Mouse (Mus musculus): ENCODE measurements around the gene Spata2.

The Spata2 gene

DNA sequence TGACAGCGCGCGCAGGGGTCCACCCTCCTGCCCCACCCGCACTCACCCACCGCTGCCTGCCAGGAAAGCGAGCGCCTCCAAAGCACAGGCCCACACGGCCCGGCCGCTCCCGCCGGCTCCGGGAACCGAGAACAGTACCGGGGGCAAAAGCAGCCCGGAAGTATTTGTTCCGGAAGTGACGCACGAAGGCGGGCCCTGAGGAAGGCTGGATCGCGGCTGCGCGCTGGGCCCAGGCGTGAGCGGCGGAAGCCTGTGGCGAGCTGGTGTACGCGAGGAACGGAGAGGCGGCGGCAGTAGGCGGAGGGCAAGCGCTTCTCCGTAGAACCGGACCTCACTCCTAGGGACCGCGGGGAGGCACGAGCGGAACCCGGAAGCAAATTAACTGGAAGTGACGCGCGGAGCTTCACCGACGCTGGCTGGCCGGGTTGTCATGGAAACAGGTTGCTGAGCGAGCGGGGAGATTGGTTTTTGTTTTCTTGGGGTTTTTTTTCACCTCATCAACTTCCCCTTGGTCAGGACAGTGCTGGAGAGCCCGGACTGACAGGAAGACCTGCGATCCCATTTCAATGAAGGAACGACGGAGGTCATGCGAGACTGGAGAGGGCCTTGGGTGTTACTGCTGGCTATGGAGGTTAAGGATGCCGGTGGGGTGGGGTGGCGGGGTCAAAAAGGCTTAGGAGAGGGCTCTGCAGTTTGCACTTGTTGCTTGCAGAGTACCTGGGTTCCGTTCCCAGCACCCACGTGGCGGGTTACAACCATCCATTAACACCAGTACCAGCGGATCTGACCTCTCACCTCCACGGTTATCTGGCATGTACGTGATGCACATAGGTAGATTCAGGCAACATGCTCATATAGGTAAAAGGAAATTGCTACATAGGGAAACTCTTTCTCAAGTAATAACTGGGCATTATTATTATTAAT is at the start of gene Spata2:
Spata2 (minus strand) TSS at position 175 of the 924 bp plus-strand sequence.
- DNase-seq (ENCODE audit: low spot score in 2 of 2) = peak; percentile 85 to 89

DNA sequence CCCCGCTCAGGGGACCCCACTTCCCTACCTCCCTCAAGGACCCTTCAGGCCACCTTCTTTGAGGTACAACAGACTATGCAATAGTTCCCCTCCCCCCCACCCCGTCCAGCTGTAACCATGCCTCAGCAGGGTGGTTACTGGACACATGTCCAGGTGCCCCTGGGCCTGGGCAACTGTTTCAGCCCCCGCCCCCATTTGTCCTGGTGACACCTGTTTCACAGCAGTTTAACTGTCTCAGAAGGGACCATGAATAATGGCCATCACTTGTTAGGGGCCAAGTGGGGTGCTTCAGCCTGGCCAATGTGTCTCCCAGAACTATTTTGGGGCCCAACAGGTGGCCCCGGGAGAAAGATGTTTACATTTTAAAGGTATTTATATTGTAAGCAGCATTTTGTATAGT is 49.7 kb upstream of the Spata2 start:
- DNase-seq (ENCODE audit: low spot score in 2 of 2) = no peak

DNA sequence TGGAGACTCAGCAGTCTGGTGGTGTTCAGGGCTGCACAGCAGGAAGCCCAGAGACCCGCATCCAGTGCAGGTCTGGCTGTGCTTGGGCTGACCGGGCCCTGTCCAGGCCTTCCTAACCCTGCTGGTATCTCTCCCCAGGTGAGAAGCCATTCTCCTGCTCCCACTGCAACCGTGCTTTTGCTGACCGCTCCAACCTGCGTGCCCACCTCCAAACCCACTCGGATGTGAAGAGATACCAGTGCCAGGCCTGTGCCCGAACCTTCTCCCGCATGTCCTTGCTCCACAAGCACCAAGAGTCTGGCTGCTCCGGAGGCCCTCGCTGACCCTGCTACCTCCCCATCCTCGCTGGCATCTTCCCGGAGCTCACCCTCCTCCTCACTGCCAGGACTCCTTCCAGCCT is 49.1 kb upstream of the Spata2 start:
- DNase-seq (ENCODE audit: low spot score in 2 of 2) = peak in 1 of 2 experiments; percentile 58

DNA sequence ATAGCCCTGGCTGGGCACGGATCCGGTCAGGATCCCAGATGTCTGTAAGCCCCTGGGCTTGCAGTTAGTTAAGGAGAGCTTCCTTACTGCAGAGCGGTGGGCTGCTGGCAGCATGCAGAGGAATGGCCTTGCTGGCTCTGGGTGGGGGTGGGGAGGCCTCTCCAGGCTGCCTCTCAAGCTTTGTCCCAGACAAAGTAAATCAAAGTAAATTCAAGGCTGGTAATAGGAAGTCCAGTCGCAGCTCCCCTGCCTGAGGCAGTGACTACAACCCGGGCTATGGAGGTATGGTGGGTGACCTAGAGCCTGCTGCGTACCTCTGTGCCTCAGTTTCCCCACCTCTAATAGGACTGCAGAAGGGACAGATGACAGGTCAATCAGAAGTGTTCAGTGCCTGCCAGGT is 48.6 kb upstream of the Spata2 start:
- DNase-seq (ENCODE audit: low spot score in 2 of 2) = no peak

DNA sequence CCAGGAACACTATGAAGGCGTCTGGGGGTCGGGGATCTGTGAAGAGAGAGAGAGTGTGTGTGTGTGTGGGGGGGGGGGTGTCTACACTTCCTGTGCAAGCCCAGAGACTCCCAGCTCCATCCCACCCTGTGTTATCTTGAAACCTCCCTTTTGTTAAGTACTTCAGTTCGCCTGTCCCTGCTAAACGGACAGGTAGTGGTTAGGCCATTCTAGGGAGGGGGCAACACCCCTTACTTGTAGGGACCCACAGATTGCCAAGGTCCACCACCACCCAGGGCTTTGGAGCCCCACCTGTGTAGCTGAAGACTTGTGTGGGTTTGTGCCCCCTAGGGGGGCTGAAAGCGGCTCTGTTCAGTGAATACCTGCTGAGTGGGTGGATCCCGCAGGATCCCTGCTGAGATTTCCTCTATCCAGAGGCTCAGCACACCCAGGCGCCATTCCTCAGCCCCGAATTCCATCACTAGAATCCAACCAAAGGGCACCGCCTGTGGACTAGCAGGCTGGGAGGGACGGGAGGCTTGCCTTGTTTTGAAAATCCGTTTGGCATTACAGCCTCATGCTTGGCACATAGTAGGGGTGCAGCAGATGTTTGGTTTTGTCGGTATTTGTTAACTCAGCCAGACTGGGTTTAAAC is 47.9 kb upstream of the Spata2 start:
- DNase-seq (ENCODE audit: low spot score in 2 of 2) = peak in 1 of 2 experiments; percentile 57

DNA sequence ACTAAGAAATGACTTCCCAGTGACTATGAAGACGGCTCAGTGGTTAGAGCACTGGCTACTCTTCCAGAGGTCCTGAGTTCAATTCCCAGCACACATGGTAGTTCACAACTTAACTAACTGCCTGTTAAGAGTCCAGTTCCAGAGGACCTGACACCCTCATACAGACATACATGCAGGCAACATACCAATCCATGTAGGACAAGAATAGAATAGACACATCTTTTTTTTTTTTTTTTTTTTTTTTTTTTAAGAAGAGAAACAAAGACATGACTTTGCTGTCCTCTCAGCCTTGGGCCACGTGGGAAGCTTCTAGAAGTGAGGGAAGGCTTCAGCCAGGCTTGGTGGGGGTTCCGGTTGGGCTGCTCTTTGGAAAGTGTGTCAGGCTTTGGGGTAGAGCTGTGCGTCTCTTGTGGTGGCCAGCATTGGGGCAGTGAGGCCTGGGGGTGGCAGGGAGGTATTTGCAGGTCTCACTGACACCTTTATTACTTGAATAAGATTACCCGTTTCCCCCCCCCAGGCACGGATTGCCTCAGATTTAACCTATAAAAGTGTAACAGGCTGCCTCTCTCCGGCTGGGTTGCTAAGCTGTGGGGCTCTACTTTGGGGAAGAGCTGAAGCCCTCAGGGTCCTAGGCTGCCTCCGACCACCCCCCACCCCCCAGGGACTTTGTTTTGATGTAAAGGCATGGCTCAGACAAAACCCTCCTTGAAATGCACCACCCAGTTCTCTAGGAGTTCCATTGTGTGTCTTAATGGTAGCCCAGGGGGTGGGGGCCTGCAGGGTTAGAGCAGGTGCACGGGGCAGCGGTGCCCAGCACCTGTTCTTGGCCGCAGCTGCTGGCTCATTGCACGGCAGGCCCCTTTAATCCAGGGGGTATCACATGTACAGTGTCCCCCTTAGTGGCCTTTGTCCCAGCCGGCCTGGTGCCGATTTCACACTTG is 47.1 kb upstream of the Spata2 start:
- peak in 1 of 2 experiments; percentile 58 for DNase-seq (ENCODE audit: low spot score in 2 of 2)

DNA sequence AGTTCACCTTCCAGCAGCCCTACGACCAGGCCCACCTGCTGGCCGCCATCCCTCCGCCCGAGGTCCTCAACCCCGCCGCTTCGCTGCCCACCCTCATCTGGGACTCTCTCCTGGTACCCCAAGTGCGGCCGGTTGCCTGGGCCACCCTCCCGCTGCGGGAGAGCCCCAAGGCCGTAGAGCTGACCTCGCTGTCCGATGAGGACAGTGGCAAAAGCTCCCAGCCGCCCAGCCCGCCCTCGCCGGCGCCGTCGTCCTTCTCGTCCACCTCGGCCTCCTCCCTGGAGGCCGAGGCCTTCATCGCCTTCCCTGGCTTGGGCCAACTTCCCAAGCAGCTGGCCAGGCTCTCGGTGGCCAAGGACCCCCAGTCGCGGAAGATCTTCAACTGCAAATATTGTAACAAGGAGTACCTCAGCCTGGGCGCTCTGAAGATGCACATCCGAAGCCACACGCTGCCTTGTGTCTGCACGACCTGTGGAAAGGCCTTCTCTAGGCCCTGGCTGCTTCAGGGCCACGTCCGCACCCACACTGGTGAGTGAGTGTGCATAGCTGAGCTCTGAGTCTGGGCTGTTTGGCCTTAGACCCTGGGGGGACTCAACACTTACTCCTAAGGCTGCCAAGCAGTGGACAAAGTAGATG is 46.1 kb upstream of the Spata2 start:
- DNase-seq (ENCODE audit: low spot score in 2 of 2) = peak in 1 of 2 experiments; percentile 63

DNA sequence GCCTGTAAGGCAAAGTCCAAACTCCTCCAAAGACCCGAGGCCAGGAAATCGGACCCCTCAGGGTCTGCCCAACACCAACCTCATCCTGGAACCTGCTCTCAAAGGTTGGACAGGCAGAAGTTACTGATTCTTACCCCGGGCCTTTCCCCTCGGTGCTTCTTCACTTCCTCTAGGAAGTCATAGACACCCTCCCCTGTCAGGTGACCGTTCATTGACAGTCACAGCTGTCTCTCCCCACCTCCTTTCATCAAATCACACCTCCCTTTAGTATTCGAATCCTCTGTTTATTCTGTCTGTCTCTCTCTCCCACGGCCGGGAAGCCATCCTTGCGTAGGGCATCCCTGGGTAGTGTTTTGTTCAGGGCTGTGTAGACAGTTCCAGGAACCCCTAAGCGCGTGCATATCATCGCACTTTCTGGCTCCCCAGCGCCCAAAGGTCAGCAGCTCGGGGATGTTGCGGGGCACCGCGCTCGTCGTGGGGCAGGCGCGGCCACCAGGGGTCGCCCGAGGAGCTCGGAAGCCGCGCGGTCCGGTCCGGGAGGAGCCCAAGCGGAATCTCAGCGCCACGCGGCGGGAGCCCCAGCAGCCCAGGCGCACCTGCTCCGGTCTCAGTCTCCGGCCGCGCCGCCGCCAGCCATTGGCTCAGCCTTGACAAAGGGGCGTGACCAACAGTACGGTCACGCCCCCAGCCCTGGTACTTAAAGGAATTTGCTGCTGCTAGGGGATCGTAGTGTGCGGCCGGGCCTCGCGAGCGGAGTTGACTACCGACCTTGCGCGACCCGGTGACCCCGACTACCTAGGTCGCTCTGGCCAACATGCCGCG is 45.0 kb upstream of the Spata2 start, which contains the start of gene Snai1:
Snai1 (plus strand) TSS at position 720 of the 822 bp plus-strand sequence.
- DNase-seq (ENCODE audit: low spot score in 2 of 2) = peak; percentile 96

DNA sequence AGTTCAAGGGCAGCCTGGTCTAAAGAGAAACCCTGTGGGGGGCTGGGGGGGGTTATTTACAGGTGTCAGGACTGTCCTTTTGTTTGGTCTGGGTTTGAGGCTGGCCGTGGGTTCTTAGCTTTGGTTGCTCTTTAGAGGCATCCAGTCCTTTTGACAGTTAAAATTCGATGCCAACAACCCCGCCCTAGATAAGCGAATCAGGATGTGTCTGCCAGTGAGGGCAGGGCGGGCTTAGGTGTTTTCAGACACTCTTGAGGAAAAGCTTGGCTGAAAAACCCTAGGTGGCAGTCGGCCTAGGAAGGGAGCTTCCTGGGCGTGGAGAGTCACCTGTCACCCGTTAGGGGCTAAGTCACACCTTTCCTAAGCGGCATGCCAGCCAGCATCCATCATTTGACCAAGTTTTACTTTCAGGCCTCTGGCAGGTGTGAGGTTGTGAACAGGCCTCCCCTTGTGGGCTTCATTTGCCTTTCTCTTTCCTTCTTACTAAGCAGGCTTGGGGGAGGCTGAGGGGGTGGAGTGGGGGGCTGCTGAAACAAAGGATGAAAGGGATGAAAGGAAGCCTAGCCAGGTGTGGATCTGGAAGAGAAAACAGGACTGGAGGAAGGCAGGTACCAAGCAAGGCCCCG is 43.7 kb upstream of the Spata2 start:
- no peak for DNase-seq (ENCODE audit: low spot score in 2 of 2)

DNA sequence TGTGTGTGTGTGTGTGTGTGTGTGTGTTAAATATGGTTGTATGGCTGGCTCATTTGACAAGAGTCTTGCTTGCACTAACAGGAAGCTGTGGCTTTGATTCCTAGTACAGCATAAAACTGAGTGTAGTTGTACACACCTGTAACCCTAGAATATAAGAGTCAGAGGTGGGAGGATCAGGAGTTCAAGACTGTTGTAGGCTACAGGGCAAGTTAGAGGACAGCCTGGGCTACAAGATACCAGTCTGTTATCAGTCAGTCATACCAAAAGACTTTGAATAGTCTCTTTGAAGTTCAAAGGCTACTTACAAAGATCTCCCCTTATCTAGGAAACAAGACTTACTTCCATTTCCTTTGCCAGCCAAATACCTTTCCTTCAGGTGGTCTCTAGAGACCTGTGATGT is 41.2 kb upstream of the Spata2 start:
- DNase-seq (ENCODE audit: low spot score in 2 of 2) = no peak

DNA sequence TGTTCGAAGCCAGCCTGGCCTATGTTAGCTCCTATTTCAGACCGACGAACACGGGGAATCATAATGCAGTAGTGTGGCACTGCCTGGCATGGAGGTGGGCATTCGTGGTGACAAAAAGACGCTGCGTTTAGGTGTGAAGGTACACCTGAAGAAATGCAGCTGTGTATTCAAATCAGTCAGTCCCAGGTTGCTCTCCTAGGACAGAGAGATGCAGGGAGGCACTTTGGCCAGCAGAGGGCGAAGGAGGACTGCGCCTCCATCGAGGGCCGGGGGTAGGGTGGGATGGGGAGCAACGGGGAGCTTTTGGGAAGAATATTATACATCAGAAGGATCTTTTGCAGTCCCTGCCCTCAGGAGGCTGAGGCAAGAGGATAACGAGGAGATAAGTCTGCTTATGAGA is 39.4 kb upstream of the Spata2 start:
- no peak for DNase-seq (ENCODE audit: low spot score in 2 of 2)

DNA sequence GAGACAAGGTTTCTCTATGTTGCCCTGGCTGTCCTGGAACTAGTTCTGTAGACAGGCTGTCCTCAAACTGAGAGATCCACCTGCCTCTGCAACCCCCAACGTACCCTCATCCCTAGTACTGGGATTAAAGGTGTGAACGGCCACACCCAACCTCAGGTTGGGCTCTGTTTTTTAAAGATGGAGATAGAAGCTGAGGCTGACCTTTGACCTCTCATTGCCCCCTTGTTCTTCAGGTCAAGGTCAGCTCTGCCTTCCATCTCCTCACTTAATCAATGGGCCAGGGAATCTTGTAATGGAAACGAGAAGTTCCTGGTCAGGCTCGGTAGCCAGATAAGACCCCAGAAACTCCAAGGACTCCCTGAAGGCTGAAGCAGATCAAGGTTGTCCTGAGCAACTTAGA is 37.8 kb upstream of the Spata2 start:
- no peak for DNase-seq (ENCODE audit: low spot score in 2 of 2)

DNA sequence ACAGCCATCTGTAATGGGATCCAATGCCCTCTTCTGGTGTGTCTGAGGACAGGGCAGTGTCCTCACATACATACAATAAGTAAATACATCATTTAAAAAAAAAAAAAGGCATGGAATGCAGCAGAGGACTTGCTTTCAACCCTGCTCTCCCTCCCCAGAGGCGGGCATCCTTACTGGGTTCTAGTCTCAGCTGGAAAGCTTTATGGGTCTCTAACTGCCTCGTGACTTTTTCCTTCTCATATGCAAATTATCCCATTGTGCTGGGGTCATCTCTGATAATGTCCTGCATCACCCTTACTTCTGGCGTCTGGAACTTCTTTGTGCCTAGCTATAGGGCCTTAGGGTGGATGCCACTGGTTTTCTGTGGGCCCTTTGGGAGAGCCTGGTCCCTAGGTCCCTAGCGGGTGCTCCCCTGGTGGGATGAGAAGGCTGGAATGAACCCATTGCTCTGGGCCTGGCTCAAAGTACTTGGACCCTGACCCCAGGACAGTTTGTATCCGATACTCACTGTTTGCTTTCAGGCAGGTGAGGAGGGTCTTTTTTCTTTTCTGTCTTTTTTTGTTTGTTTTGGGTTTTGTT is 37.3 kb upstream of the Spata2 start:
- DNase-seq (ENCODE audit: low spot score in 2 of 2) = no peak

DNA sequence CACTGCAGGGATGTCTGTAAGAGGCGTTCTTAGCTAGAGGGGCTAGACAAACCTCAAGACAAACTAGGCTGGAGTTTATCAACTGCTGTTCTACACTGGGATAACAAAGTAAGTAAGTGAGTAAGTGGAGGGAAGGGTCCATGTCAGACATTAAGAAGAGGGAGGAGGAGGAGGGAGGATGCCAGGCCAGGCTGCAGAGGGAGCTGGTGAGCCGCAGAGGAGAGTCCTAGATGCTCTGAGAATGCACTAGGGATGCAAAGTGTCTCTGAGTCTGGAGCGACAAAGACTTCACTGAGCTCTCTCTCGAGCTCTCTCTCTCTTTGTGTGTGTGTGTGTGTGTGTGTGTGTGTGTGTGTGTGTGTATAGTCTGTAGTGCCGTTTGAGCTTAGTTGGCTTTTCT is 35.6 kb upstream of the Spata2 start:
- no peak for DNase-seq (ENCODE audit: low spot score in 2 of 2)

DNA sequence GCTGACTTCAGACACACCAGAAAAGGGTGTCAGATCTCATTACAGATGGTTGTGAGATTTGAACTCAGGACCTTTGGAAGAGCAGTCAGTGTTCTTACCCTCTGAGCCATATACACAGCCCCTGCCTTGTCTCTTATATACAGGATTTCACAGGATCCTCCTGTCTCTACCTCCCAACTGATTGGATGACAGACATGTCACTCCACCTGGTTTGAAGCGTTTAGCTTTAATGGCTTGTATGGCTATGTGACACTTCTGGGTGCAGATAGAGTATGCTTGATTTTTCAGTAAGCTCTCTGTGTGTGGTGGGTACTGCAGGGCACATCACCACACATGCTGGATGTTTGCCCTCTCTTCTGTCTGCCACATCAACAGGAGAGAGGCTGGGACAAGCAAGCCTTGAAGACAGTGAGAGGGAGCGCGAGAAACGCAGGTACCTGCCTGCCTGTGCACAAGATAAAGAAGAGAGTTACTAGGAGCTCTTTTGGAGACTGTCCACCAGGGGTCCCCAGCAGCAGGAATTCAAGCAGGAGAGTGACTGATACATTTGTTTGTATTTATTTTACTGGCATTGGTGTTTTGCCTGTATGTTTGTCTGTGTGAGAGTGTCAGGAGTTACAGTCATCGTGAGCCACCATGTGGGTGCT is 27.0 kb upstream of the Spata2 start:
- no peak for DNase-seq (ENCODE audit: low spot score in 2 of 2)

DNA sequence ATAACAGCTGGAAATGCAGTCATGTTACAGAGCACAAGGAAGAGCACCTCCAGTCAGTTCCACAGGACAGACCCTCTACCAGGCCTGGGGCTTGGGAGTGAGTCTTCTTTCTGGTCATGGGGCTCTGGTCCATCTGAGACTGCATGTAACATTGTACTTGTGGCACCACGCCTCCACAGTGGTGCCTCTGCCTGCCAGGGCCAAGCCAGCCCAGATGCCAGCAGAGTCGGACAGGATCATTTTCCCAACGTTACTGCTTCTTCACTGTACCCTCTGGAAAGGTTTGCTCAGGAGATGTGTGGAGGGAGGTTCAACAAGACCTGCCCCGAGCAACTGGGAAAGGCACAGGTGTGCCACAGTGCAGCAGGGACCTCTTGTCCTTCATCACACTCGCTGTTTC is 23.0 kb upstream of the Spata2 start:
- DNase-seq (ENCODE audit: low spot score in 2 of 2) = no peak

DNA sequence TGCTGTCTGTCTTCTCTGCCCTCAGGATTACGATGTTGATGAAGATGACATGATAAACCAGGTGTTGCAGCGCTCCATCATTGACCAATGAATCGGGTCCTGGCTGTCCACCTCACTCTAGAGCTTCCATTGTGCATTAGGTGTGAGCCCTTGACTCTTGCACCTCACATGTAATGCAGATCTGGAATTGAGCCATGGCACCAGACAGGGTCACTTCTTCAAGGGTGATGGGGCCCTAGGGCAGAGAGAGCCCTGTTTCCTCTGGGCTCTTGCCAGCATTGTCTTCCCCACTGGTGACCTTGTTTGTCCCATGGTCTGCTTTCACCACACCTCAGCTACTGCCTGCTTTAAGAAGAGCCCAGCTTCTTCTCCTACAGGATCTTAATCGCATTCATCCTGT is 22.0 kb upstream of the Spata2 start:
- no peak for DNase-seq (ENCODE audit: low spot score in 2 of 2)

DNA sequence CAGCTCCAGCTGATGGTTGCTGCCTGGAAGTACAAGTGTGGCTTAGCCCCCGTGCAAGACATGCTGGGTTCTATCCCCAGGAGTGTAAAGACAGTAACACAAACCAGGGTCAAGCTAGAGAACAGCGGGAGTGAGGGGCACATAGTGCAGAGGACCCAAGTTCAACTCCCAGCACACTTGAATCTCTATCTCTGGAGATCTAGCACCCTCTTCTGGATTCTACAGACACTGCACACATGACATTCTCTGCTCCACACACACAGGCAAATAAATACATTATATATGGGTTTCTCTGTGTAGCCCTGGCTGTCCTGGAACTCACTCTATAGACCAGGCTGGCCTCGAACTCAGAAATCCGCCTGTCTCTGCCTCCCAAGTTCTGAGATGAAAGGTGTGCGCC is 20.3 kb upstream of the Spata2 start:
- no peak for DNase-seq (ENCODE audit: low spot score in 2 of 2)

DNA sequence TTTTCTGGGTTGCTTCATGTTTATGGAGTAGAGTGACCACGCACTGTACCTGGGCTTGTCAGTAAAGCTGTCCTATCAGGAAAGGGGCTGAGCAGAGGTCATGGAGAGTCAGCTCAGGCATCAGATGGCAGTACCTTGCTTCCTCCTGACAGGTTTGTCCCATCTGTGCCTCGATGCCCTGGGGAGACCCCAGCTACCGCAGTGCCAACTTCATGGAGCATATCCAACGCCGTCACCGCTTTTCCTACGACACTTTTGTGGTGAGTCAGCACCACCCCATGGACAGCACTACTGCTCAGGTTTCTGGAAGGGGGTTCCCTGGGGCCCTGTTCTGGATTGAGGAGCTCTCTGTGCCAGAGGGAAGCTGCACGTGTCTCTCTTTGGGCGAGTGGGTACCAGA is 19.7 kb upstream of the Spata2 start:
- no peak for DNase-seq (ENCODE audit: low spot score in 2 of 2)
